Mouse (Mus musculus) gastrocnemius, postnatal 25 days (tissue): ENCODE data around the gene Sec23ip. TPM values are rescaled to one million over a fixed set of nuclear protein-coding genes. Genes with fewer than 3 reads are reported as not detected.

Source experiments
- DNase-seq: peaks from one replicate; pipeline ENCODE4 v3.0.0; 2022
- microRNA-seq, 2 experiments: library from miRNA; unstranded; fragments of <30 nt; microRNA quantifications; one replicate each; pipeline ENCODE4 v1.2.0; 2021; ENCODE audit warnings: borderline replicate concordance in 2 of 2
- total RNA-seq, 2 experiments: library from RNA; stranded (reverse); gene quantifications; 1 replicate in 1 of 2; 2 replicates in 1 of 2; pipeline ENCODE4 v1.2.3; 2021

The Sec23ip gene
- total RNA-seq, 2 experiments from 2014 or later: 19.0 to 22.4 TPM

- DNase-seq: no peak
Measured at GRCm38 (mm10) chr7:128779305-128779704, 34.6 kb downstream of the Sec23ip start.

DNA sequence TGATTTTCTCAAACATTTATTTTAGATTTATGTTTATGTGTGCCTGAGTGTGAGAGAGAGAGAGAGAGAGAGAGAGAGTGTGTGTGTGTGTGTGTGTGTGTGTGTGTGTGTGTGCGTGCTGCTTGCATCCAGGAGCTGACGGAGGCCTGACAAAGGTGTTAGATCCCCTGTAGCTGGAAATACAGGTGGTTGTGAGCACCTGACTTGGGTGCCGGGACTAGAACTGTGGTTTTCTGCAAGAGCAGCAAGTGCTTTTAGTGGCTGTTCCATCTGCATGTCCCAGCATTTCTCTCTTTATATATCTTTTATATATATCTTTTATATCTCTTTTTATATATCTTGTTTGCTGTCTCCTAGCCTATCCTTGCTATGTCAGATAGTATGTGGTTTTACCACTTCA is 37.1 kb downstream of the Sec23ip start:
- no peak for DNase-seq

DNA sequence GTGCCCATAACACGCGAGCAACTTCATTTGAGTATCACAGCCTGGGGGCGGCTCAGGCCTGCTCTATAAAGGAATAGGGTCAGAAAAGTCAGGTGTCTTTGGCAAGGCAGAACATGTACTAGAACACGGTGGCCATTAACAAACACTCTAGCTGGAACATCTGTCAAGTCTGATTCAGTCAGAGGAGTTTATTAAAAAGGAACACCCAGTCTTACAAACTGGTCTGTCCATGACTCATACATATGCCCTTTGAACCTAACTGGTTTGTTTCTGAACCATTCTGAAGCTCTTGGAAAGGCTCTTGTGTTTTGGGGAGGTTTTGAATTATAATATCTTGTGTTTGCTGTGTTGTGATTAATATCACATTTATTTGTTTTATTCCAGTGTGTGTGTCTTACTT is 45.3 kb downstream of the Sec23ip start:
- no peak for DNase-seq

GRCm38 (mm10) chr7:128793464-128793863 is 48.7 kb downstream of the Sec23ip start:
- no peak for DNase-seq

DNA sequence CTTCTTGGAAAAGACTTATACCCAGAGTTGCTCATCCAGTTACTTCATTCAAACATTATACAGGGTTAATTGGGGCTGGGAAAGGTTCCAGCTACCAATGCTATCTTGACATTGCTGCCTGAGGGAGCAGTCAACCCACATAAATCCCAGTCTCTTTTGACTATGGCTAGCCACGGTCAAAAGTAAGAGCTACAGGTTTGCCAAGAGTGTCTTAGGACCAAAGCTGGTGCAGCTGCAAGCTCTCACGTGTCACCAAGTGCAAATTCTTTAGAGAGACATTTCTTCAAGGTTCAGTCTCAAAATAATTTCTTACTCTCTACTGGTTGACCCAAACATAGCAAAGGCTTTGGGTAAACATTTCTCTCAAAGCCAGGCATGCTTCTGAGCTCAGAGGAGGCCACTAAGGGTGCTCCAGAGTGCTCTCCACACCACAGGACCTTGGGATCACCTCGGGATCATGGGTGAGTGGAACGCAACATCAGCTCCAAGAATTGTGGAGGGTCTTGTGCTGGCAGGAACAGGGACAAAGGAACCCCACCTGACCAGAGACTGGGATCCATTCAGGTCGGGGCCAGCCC is 80.3 kb downstream of the Sec23ip start:
- DNase-seq: no peak

DNA sequence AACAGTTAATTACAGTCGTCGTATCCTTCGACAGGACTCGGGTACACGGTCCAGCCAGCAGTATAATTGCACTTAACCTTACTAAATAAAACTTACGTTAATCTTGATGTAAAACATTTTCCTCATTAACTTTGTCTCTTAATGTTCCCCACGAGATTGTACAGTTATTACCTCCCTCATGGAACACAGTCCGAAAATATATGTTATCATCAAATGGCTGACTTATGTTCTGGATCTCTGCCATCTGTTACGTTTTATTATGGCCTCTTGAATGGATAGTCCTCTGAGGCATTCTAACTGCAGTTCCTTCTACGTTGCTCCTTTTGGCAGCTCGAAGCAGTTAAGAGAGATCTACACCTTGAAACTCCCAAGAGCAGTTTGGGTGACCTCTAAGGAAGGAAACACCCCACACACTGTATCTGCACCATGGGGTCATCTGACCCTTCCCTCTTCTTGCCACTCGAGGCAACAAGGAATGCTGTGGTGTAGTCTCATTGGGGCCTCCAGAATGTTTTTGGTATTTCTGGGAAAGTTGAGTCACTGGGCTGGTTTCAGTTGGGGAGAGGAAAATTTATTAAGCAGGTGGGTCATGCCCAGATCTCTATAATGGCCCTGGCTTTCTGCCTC is 87.8 kb downstream of the Sec23ip start:
- DNase-seq: no peak

DNA sequence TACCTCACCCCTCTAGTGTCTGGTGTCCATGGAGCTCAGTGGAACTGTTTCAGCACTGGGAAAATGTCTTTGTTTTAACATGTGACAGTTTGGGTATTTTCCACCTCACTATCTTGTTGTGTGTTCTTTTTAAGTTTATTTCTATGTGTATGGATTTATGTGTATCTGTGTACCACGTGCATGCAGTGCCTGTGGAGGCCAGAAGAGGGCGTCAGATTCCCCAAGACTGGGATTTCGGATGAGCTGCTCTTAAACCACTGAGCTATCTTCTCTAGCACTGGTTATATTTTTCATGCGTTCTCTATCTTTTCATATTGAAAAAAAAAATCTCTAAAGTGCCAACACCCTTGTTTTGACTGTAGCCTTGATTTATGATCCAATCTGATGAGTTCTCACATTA is 88.5 kb downstream of the Sec23ip start:
- DNase-seq: no peak

Small RNAs within 50 kb of the gene (microRNA-seq; reads per million reads assigned to microRNA genes)
- gene Gm25778: 0 reads per million in 2 experiments

Other genes with a start within 250 kb of the Sec23ip start
- 100 to 1,000 TPM; 122 to 129 TPM for gene Bag3, start 221.3 kb upstream of the Sec23ip start, total RNA-seq
- gene Inpp5f, start 133.6 kb upstream of the Sec23ip start, total RNA-seq: 1 to 10 TPM; 2.3 to 4.1 TPM
- 10 to 100 TPM; 13.3 to 13.7 TPM for gene Mcmbp, start 4.4 kb upstream of the Sec23ip start, total RNA-seq